Mouse (Mus musculus) inflammation-experienced regulatory T-cells, adult 16 weeks (primary cell): ENCODE measurements around the gene Olfr645. TPM values are rescaled to one million over a fixed set of nuclear protein-coding genes. Genes with fewer than 3 reads are reported as not detected.

Source experiments
- polyA plus RNA-seq: library from polyadenylated mRNA; unstranded; fragments of 100-300 nt; shearing (Covaris generic); gene quantifications from one replicate; pipeline ENCODE4 v1.2.1, GENCODE M21; 2017

Olfr645 gene
- not detected for polyA plus RNA-seq

GRCm38 (mm10) chr7:104085365-104085764, at the start of gene Olfr645:
Gene Olfr645 (minus strand): TSS chr7:104085465.

DNA sequence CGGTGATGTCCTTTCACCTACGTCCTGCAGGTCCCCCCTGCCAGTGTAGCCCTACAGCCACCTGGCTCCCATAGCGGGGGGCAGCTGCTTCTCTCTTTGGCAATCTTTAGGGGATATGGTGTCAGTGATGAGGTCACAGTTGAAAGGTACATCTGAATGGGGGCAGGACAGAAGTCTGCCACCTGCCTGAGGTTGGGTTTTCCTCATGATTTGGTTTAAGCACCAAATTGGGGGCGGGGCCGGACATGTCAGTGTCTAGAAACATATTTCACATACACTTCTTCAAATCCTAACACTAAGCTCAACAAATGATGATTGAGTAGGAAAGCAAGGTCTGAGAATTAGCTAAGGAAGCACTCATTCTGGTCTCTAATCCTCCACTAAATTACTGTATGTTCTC, 44.5 kb upstream of the Olfr645 start, which contains the start of gene Ubqln5:
Ubqln5 (minus strand) TSS at position 101 of the 400 bp plus-strand sequence.

GRCm38 (mm10) chr7:104104757-104104972, 19.4 kb upstream of the Olfr645 start, which contains the start of gene Olfr646:
Gene Olfr646 (plus strand): TSS chr7:104104873.

DNA sequence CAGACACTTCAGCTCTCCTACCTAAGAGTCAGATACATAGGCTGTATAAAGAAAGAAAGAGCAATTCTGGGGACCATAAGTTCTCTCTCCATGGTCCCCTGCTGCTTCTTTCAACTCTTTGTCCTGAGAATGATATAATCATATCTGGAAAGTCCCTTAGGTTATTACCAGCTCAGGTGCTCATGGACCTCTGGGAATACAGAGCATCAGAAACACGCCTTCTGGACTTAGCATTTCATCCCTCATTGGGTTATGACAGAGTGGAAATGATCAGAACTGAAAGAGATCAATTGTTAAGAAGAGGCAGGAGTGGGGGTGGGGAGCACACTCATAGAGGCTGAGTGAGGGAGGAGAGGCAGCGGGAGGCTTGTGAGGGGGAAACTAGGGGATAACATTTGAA, 13.5 kb downstream of the Olfr645 start, which contains the start of gene Olfr644:
Olfr644 (minus strand) TSS at position 101 of the 400 bp plus-strand sequence.

DNA sequence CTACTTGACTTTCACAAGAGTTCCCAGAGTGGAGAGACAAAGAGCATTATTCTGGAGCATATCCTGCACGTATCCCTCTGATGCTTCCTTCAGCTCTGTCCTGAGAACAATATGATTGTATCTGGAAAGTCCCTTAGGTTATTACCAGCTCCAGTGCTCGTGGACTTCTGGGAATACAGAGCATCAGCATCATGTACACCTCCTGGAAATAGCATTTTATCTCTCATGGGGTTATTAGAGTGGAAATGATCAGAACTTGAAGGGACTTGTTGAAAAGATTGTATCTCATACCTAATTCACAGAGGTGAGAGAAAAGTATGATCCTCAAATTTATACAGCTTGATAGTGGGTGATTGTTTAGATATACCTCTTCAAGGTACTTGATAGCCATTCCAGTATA, 23.9 kb downstream of the Olfr645 start, which contains the start of gene 4930516K23Rik:
4930516K23Rik (minus strand) TSS at position 101 of the 400 bp plus-strand sequence.

DNA sequence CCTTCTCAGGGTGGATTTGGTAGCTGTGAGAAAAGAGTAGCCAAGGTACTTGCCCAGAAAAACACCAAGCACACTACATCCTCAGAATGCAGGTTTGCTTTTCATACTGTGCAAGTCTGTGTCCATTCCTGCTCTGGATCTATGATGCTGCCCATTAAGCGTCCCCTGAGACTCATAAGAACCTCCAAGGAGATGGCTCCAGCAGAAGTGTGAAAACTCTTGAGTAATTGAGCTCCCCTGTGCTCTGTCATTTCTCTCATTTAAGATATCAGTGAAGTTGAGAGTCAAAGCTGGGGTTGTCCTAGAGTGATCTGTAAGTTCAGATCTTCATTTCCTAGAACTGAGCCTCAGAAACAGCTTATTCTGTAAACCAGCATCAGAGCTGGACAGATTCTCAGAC, 32.7 kb downstream of the Olfr645 start, which contains the start of gene Olfr642:
Olfr642 (minus strand) TSS at position 101 of the 400 bp plus-strand sequence.

DNA sequence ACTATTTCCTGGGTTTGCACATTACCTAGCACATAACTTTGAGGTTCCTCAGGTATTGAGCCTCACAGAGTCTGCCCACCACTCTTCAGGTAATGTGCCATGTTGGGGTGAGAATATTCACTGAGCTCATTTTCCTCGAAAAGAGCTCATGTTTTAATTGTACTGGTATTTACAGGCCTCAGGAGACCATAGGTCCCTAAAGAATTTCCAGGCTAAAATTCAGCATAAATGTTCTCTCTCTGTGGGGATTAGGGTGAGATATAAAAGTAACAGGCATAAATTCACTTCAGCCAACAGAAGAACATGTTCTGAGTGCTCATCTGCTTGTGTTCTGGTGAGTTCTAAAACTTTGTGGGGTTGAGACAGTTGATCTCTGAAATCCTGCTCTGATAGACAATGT, 50.1 kb downstream of the Olfr645 start, which contains the start of gene Olfr641:
Olfr641 (plus strand) TSS at position 301 of the 400 bp plus-strand sequence.

Other genes starting within 250 kb of the Olfr645 start
- not detected for gene Hbb-bh2, start 244.9 kb downstream of the Olfr645 start, polyA plus RNA-seq
- not detected for gene Hbb-bh1, start 242.3 kb downstream of the Olfr645 start, polyA plus RNA-seq
- gene Hbb-y, start 232.2 kb downstream of the Olfr645 start, polyA plus RNA-seq = not detected
- gene Olfr66, start 199.2 kb downstream of the Olfr645 start, polyA plus RNA-seq = not detected
- gene Olfr64, start 191.0 kb downstream of the Olfr645 start, polyA plus RNA-seq = not detected
- not detected for gene Olfr65, start 182.0 kb downstream of the Olfr645 start, polyA plus RNA-seq
- not detected for gene Olfr631, start 156.6 kb downstream of the Olfr645 start, polyA plus RNA-seq
- not detected for gene Olfr632, start 151.1 kb downstream of the Olfr645 start, polyA plus RNA-seq
- gene Olfr633, start 141.0 kb downstream of the Olfr645 start, polyA plus RNA-seq = not detected
- 0.04 TPM for gene Olfr635, start 114.3 kb downstream of the Olfr645 start, polyA plus RNA-seq
- gene Olfr638, start 86.7 kb downstream of the Olfr645 start, polyA plus RNA-seq = not detected
- gene Olfr639, start 68.2 kb downstream of the Olfr645 start, polyA plus RNA-seq = not detected
- not detected for gene Olfr640, start 59.9 kb downstream of the Olfr645 start, polyA plus RNA-seq
- not detected for gene Olfr641, start 50.0 kb downstream of the Olfr645 start, polyA plus RNA-seq
- not detected for gene Olfr642, start 32.8 kb downstream of the Olfr645 start, polyA plus RNA-seq
- 0.12 TPM for gene 4930516K23Rik, start 24.0 kb downstream of the Olfr645 start, polyA plus RNA-seq
- not detected for gene Olfr644, start 13.6 kb downstream of the Olfr645 start, polyA plus RNA-seq
- not detected for gene Olfr646, start 19.4 kb upstream of the Olfr645 start, polyA plus RNA-seq
- gene Ubqln5, start 44.4 kb upstream of the Olfr645 start, polyA plus RNA-seq = not detected
- gene Olfr643, start 51.9 kb upstream of the Olfr645 start, polyA plus RNA-seq = not detected
- gene Ubqln3, start 57.8 kb upstream of the Olfr645 start, polyA plus RNA-seq = not detected
- gene Ubqlnl, start 65.1 kb upstream of the Olfr645 start, polyA plus RNA-seq = not detected
- gene Olfm5, start 79.4 kb upstream of the Olfr645 start, polyA plus RNA-seq = not detected
- gene Olfr648, start 97.9 kb upstream of the Olfr645 start, polyA plus RNA-seq = 0.17 TPM
- gene Olfr649, start 110.5 kb upstream of the Olfr645 start, polyA plus RNA-seq = not detected
- 1.5 TPM for gene Trim6, start 133.3 kb upstream of the Olfr645 start, polyA plus RNA-seq
- gene Trim34a, start 159.0 kb upstream of the Olfr645 start, polyA plus RNA-seq = 56.3 TPM
- gene Trim5, start 202.6 kb upstream of the Olfr645 start, polyA plus RNA-seq = 39.1 TPM
- 146 TPM for gene Trim12a, start 230.0 kb upstream of the Olfr645 start, polyA plus RNA-seq
- 0.78 TPM for gene Trim34b, start 244.0 kb upstream of the Olfr645 start, polyA plus RNA-seq